Mouse (Mus musculus) liver, embryonic 11.5 days (tissue): Measurements from ENCODE around the gene Trmt2b. TPM values are rescaled to one million over a fixed set of nuclear protein-coding genes. Genes with fewer than 3 reads are reported as not detected.

Experiments
- ATAC-seq: fragments of 200-750 bp; cut with Nextera tagmentation; replicated peaks from 2 replicates; pipeline ENCODE4 v1.8.0; 2017; ENCODE audit warnings: moderate number of reproducible peaks, mild to moderate bottlenecking, moderate TSS enrichment, moderate library complexity; ENCODE audit not compliant: low FRiP score
- DNase-seq: peaks from one replicate; pipeline ENCODE4 v3.0.0-alpha.2; 2017; ENCODE audit warnings: low spot score
- H3K27ac ChIP-seq: fragments of 300-500 bp; sonication (generic); 2 replicates; pipeline ENCODE4 v1.5.1; 2014; ENCODE audit warnings: mild to moderate bottlenecking, low read depth, low read length, control low read depth
- H3K27me3 ChIP-seq: fragments of 300-500 bp; sonication (generic); replicated peaks from 2 replicates; pipeline ENCODE4 v1.6.1; 2014; ENCODE audit warnings: low read length, mixed read lengths; ENCODE audit not compliant: control insufficient read depth, insufficient read depth
- H3K36me3 ChIP-seq: fragments of 300-500 bp; sonication (generic); 2 replicates; pipeline ENCODE4 v1.6.1; 2014; ENCODE audit warnings: mild to moderate bottlenecking, low read length, moderate library complexity, mixed read lengths; ENCODE audit not compliant: control insufficient read depth, insufficient read depth
- H3K4me1 ChIP-seq: fragments of 300-500 bp; sonication (generic); replicated peaks from 2 replicates; pipeline ENCODE4 v1.6.1; 2014; ENCODE audit warnings: low read length, mixed read lengths; ENCODE audit not compliant: control insufficient read depth, insufficient read depth
- H3K4me2 ChIP-seq: fragments of 300-500 bp; sonication (generic); 2 replicates; pipeline ENCODE4 v1.6.1; 2014; ENCODE audit warnings: mild to moderate bottlenecking, control low read depth, moderate library complexity
- H3K4me3 ChIP-seq: fragments of 300-500 bp; sonication (generic); 2 replicates; pipeline ENCODE4 v1.5.1; 2014; ENCODE audit warnings: low read depth, low read length, control low read depth
- H3K9ac ChIP-seq: fragments of 300-500 bp; sonication (generic); 2 replicates; pipeline ENCODE4 v1.6.1; 2014; ENCODE audit warnings: low read depth, low read length, control low read depth
- H3K9me3 ChIP-seq: fragments of 300-500 bp; sonication (generic); 2 replicates; pipeline ENCODE4 v1.6.1; 2016; ENCODE audit warnings: low read length, inconsistent platforms, mixed read lengths; ENCODE audit not compliant: control insufficient read depth
- WGBS: fragments of 180-500 bp; shearing (Covaris S2); extraction: QIAGEN DNeasy Blood & Tissue Kit; methylation state at CpG from one replicate; pipeline ENCODE4 v1.1.7; 2014; 5-methylcytosine and 5-hydroxymethylcytosine counted together
- polyA plus RNA-seq: library from polyadenylated mRNA; unstranded; fragments of >200 nt; fragmentation: Nextera tagmentation; extraction: Ambion mirVana; gene quantifications from 2 replicates; pipeline ENCODE4 v1.2.1, GENCODE M21; 2014

Trmt2b gene
- polyA plus RNA-seq, 1 experiment from 2014 or later = 18.1 TPM

GRCm38 (mm10) chrX:134248202-134248601, 28.6 kb downstream of the Trmt2b start:
- no peak overlapping the region for H3K4me3 ChIP-seq
- H3K4me1 ChIP-seq = no peaks in the 10 kb centered on the region
- 65% methylated on average over 2 of the region's 2 CpGs for WGBS
- H3K9me3 ChIP-seq = no peaks in the 10 kb centered on the region
- H3K27me3 ChIP-seq = no peaks in the 10 kb centered on the region
- DNase-seq = no peak
- H3K9ac ChIP-seq = no peak overlapping the region
- ATAC-seq = no peak
- H3K4me2 ChIP-seq = no peak overlapping the region
- H3K27ac ChIP-seq = no peak overlapping the region
- no peaks in the 10 kb centered on the region; the same call in 1 of the 2 replicates for H3K36me3 ChIP-seq

DNA sequence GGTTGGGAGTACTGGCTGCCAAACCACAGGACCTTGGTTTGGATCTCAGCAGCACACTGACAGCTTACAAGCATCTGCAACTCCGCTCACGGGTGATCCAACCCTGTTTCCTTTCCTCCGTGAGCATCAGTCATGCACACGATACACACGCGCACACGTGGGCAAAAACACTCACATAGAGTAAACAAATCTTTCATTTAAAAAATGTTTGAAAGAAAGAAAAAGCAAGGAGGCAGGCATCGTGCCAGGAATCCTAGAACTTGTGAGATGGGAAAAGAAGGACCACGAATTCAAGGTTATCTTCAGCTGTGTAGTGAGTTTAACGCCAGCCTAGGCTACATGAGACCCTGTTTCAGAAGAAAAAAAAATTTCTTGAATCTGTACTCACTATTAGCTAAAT, 30.8 kb downstream of the Trmt2b start:
- Histone ChIP-seq H3K36me3 (no peaks in the 10 kb centered on the region; the same call in 1 of the 2 replicates), H3K27ac (no peak overlapping the region), H3K9ac (no peak overlapping the region), H3K4me1 (no peaks in the 10 kb centered on the region), H3K9me3 (no peaks in the 10 kb centered on the region), H3K4me2 (no peak overlapping the region), H3K4me3 (no peak overlapping the region), H3K27me3 (no peaks in the 10 kb centered on the region)
- WGBS = 91% methylated on average over 10 of the region's 10 CpGs
- DNase-seq (no peak), ATAC-seq (no peak)

DNA sequence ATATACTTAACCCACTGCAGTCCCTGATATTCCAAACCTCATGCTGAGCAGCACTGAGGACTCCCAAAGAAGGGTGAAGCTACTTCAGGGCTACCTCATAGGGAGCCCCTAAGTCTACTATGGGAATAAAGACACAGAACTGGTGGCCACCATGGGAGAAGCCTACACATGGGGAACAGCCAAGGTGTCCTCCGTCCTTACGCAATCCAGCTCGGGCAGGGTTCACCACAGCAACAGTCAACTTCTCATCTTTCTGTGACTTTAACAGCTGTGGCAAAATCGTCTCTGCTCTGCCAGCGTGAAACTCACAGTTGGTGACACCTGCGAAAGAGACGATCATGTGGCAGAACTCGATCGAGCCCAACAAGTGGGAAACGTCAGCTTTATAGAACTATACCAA, 38.5 kb downstream of the Trmt2b start:
- Histone ChIP-seq H3K9me3 (no peaks in the 10 kb centered on the region), H3K27me3 (no peaks in the 10 kb centered on the region), H3K4me3 (no peak overlapping the region), H3K9ac (no peak overlapping the region), H3K27ac (no peak overlapping the region), H3K36me3 (peaks cover 3% of the 10 kb centered on the region; the same call in 1 of the 2 replicates), H3K4me1 (no peaks in the 10 kb centered on the region), H3K4me2 (no peak overlapping the region)
- ATAC-seq (no peak), DNase-seq (no peak)
- 90% methylated on average over 10 of the region's 10 CpGs for WGBS

GRCm38 (mm10) chrX:134233048-134233447, 43.7 kb downstream of the Trmt2b start:
- DNase-seq (no peak), ATAC-seq (no peak; the same call in 1 of the 2 replicates)
- Histone ChIP-seq H3K27me3 (no peaks in the 10 kb centered on the region), H3K4me3 (no peak overlapping the region), H3K4me1 (no peaks in the 10 kb centered on the region), H3K4me2 (no peak overlapping the region), H3K9me3 (no peaks in the 10 kb centered on the region), H3K9ac (no peak overlapping the region), H3K36me3 (peaks cover 2% of the 10 kb centered on the region; the same call in 1 of the 2 replicates), H3K27ac (no peak overlapping the region)
- 70% methylated on average over 1 of the region's 1 CpGs for WGBS

DNA sequence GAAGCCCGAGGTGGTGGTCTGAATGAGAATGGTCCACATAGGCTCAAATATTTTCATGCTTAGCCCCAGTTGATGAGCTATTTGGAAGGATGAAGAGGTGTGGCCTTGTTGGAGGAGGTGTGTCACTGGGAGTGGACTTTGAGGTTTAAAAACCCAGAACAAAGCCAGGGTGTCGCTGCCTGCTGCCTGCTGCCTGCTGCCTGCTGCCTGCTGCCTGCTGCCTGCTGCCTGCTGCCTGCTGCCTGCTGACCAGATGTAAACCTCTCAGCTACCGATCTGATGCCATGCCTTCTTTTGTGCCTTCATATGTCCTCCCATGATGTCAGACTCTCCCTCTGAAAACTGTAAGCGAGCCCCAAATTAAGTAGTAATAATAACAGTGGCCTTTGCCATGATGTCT, 54.9 kb downstream of the Trmt2b start, which contains the start of gene Nox1:
TSS of gene Nox1 (minus strand) at position 101 of the 400 bp plus-strand sequence.
- H3K27ac ChIP-seq = no peak within 1 kb of the TSS
- H3K9me3 ChIP-seq = no peaks in the 10 kb centered on the region
- ATAC-seq (no peak), DNase-seq (no peak)
- H3K36me3 ChIP-seq = no peaks in the 10 kb centered on the region; the same call in 1 of the 2 replicates
- no peak within 1 kb of the TSS for H3K9ac ChIP-seq
- H3K27me3 ChIP-seq = no peaks in the 10 kb centered on the region
- no peaks in the 10 kb centered on the region for H3K4me1 ChIP-seq
- no peak within 1 kb of the TSS for H3K4me2 ChIP-seq
- WGBS = 86% methylated on average over 4 of the region's 4 CpGs
- no peak within 1 kb of the TSS for H3K4me3 ChIP-seq

DNA sequence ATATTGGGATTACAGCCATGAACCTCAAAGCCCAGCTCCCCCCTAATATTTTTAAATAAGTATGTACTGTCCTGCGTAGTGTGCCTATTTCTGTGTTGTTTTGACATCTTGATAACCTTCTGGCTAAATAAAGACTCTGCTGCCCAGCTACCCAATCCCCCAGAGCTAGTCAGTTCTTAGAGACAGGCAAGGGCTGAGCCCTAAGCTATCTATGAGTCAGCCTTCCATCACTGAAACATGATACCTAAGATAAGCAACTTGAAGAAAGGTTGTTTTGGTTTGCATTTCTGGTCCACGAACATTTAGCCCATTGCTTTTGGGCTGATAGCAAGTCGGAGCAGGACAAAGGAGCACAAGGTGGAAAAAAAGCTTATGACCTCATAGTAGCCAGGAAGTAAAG, 56.2 kb downstream of the Trmt2b start:
- WGBS = 48% methylated on average over 3 of the region's 3 CpGs
- H3K9me3 ChIP-seq = no peaks in the 10 kb centered on the region
- H3K4me3 ChIP-seq = no peak overlapping the region
- H3K27me3 ChIP-seq = no peaks in the 10 kb centered on the region
- no peak overlapping the region for H3K27ac ChIP-seq
- no peaks in the 10 kb centered on the region; the same call in 1 of the 2 replicates for H3K36me3 ChIP-seq
- DNase-seq (no peak), ATAC-seq (no peak)
- no peak overlapping the region for H3K9ac ChIP-seq
- H3K4me2 ChIP-seq = no peak overlapping the region
- H3K4me1 ChIP-seq = no peaks in the 10 kb centered on the region

GRCm38 (mm10) chrX:134218161-134218560, 58.6 kb downstream of the Trmt2b start:
- Histone ChIP-seq H3K27ac (no peak overlapping the region), H3K9ac (no peak overlapping the region), H3K36me3 (no peaks in the 10 kb centered on the region), H3K9me3 (no peaks in the 10 kb centered on the region), H3K27me3 (no peaks in the 10 kb centered on the region), H3K4me2 (no peak overlapping the region), H3K4me3 (no peak overlapping the region), H3K4me1 (no peaks in the 10 kb centered on the region)
- no peak for DNase-seq
- peak; percentile 73 for ATAC-seq
- 50% methylated on average over 4 of the region's 4 CpGs for WGBS

- ATAC-seq (no peak), DNase-seq (no peak)
These were observed 65.6 kb downstream of the Trmt2b start for GRCm38 (mm10) chrX:134211151-134211642.

GRCm38 (mm10) chrX:134208491-134208890, 68.3 kb downstream of the Trmt2b start:
- Histone ChIP-seq H3K27me3 (no peaks in the 10 kb centered on the region), H3K27ac (no peak overlapping the region), H3K36me3 (no peaks in the 10 kb centered on the region), H3K4me3 (no peak overlapping the region), H3K4me1 (no peaks in the 10 kb centered on the region), H3K9me3 (no peaks in the 10 kb centered on the region), H3K9ac (no peak overlapping the region), H3K4me2 (no peak overlapping the region)
- no peak for DNase-seq
- peak; percentile 86 for ATAC-seq
- WGBS = 64% methylated on average over 2 of the region's 2 CpGs

More at GRCm38 (mm10) chrX:134211151-134211642, 65.6 kb downstream of the Trmt2b start:
- Histone ChIP-seq H3K4me3 (no peak overlapping the region), H3K27me3 (no peaks in the 10 kb centered on the region), H3K27ac (no peak overlapping the region), H3K4me2 (no peak overlapping the region), H3K9ac (no peak overlapping the region), H3K9me3 (no peaks in the 10 kb centered on the region), H3K36me3 (no peaks in the 10 kb centered on the region), H3K4me1 (no peaks in the 10 kb centered on the region)
- WGBS = 88% methylated on average over 7 of the region's 7 CpGs
